Mouse (Mus musculus) c-Kit-positive CD71-positive TER-119-positive erythroid progenitor cells, embryonic 14.5 days (primary cell): ENCODE measurements at regions not wholly inside any gene's neighbourhood (a gene's known extent, or its start where the extent isn't known, plus 50 kb on each side); places are given as distances from the start of the nearest gene placed in this dataset.

Source experiments
- DNase-seq: peaks from one replicate; pipeline ENCODE4 v3.0.0-alpha.2; 2013; ENCODE audit warnings: low spot score

DNA sequence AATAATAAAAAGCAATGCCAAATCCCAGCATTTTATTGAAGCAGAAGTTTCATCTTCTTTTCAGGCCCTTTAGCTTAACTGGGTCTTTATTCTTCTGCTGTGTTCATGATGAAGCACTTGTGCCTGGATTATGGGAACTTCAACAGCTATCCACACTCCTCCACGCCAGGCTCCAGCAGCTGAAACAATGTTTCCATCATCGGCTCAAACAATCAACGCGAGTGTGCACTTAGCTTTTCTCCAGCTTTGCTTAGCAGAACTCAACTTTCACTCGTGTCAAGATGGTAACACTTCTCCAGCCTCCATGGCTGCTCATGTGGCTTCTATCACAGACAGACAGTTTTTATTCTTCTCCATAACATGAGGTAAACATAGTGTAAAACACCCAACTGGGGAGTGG is 143.8 kb upstream of the Mdm1 start:
- no peak for DNase-seq

- DNase-seq, result no peak
Observed at GRCm38 (mm10) chr10:118000591-118000990, 141.0 kb upstream of the Mdm1 start.

- no peak for DNase-seq
Observed at GRCm38 (mm10) chr10:118001501-118001900, 140.1 kb upstream of the Mdm1 start.

DNA sequence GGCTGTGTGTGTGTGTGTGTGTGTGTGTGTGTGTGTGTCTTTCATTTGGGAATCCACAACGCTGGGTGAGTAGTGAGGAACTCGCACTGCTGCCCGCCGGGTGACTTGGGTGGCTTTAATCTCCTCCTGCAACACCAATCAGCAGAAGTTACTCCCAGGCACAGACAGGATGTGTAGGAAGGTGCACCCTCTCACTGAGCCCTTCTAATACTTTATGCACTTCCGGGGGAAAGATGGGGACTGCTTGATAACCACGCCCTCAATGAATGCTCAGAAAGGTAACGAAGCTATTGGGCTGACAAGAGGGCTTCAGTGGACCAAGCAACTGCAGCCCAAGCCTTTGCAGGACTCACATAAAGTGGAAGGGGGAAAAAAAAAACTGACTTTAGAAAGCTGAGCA is 139.6 kb upstream of the Mdm1 start:
- DNase-seq, result no peak

DNA sequence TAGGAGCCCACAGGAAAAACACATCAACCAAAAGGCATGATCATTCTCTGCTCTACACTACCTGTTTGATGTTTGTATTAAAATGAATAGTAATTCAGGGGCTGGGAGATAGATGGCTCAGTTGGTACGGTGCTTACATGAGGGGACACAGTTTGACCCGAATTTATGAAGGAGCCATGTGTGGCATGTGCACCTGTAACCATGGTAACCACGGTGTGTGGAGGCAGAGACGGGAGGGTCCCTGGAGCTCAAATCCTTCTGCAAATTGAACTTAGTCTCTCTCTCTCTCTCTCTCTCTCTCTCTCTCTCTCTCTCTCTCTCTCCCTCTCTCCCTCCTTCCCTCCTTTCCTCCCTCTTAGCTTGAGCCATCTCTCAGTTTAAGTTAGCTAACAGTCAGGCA is 139.1 kb upstream of the Mdm1 start:
- no peak for DNase-seq

DNA sequence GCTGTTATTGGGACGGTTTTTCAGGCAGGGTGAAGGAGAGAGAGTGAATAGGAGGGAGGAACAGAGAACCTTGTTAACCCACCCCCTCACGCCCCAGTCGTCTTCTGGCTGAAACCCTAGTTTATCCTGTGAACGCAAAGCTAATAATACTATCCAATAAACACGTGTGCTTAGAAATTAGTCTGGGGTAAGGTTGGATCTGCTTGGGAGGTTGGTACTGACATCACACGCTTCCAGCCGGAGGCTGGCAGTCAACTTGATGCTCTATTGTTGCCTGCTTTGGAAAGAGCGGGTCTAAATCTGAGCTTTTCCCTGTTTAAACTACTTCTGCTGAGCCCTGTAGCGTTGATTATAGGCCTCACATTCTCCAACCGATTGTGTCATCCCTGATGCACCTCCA is 138.4 kb upstream of the Mdm1 start:
- DNase-seq, result no peak

DNA sequence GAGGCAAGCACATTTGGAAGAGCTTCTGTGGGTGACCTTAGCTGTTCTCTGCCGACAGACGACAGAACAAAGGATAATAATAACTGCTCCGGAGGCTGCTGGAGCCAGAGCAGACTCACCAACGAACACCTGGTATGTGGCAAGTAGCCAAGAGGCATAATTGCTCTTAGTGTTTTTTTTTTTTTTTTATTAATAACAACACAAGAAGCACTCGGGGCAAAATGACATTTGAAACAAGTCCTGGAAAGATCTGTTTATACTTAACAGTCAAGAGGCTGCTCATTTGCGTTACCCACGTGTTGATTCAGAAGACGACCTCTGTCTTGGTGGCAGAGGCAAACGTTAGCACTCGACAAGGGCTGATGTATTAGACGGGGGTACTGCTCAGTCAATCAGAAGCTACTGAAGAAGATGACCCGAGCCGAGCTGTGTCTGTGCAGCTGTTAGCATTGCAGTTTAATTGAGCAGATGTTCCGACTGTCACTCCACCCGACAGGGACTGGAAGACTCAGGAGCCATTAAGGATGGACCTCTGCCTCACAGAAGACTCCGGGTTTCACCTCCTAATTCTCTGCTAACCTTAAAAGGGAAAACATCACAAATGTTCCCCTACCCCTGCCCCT is 137.8 kb upstream of the Mdm1 start:
- DNase-seq, result no peak

GRCm38 (mm10) chr10:118004362-118004958 is 137.2 kb upstream of the Mdm1 start:
- DNase-seq, result no peak

DNA sequence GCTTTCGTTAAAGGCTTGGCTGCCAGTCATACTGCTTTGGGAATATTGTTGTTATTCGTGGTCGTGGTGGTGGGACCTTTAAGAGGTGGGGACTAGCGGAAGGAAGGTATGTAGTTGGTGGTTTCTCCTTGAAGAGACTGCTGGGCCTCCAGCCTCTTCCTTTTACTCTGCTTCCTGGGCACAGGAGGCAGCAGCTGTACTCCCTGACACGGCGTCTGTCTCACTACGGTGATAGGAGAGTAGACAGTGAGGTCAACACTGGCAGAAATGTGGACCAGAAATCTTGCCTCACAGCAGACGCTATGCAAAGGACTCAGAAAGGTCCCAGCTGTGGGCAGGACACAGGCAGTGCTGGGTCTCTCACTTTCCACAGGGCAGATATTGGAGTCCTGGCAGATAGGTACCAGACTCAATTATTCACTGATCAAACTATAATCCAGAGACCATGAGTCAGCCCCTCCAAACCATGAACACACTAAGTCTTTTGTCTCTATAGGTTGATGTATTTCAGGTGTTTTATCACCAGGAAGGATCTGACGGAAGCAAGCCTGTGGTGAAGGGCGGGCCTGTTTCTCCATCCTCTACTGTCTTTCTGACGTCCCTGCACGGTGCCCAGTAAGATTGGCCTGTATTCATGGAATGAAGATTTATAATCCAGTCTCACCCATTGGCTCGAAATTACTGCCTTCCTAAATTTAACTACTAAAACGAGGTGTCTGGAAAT is 134.6 kb upstream of the Mdm1 start:
- DNase-seq, result no peak

DNA sequence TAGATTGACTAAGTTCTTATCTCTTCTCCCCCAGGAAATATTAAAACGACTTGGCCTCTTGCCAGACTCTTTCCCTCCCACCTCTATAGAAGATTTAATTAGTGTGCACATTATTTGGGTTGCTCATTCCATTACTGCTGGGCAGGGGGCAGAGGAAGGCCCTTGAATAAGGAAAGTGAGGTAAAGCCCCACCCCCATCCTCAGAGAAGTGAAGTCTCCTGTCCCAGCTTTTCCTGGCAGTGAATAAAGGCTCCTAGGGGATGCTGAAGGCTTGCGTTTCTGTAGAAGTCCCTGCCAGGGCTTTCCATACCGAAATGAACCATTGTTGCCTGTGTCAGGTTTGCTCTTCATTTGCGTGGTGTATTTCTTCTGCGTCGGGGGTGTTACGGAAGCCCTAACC is 133.8 kb upstream of the Mdm1 start:
- DNase-seq, result no peak

DNA sequence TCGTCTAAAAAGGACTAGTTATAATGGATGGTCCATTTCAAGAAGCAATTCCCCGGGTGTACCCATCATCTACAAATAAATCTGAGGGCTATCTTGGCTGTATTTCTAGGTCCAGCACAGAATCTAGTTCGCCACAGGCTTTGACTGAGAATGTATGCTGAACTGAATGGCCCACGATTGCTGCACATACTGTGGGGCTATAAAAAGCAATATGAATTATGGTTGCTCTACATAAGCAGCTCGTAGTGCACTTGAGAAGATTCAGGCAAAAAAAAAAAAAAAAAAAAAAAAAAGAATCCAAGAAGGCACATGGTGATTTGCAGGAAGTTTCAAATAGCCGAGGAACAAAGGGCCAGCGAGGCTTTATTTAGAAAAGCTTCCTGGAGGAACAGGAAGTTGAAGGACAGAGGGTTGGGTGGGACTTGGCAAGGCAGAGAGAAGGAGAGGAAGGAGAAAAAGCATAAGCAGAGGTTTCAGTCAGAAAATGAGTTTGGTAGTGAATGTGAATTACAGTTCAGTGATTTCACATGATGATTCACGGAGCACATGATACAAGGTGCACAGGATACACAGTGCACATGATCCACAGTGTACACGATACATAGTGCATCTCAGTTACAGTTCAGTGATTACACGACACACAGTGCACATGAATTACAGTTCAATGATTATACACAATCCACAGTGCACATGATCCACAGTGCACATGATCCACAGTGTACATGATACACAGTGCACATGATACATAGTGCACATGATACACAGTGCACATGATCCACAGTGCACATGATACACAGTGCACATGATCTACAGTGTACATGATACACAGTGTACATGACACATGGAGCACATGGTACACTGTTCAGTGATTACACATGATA is 129.7 kb upstream of the Mdm1 start:
- no peak for DNase-seq

DNA sequence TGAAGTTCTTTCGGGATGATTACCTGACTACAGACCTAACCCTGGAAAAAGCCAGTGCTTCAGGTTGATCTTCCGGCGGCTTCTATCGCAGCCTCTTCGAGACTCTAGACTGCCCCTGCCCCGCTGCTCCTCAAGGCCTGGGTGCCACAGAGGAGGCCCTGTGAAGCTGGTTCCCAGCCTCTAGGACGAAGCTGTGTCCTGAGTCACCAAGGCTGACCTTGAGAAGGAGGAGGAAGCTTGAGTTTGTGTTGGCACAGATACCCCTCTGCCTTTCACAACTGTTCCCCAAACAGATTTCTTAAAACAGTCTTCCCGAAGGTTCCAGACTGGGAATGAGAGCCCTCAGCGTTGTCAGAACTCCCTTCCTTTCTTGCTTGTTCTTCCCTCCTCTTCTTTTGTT is 112.8 kb upstream of the Mdm1 start:
- DNase-seq, result no peak

- no peak for DNase-seq
Observed at GRCm38 (mm10) chr10:118034401-118034800, 107.2 kb upstream of the Mdm1 start.

DNA sequence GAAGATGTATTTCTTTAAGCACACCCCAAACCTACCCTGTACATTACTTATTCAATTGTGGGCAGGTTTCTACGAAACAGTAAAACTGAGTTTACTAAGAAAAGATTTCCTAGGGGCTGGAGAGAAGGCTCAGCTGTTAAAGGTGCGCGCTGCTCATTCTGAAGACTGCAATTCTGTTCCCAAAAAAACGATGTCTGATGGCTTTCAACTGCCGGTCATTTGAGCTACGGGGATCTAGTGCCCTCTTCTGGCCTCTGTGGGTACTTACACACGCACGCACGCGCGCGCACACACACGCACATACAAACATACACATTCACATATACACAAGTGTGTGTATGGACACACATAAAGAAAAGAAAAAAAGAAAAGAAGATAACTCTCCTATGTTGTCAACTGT is 106.6 kb upstream of the Mdm1 start:
- no peak for DNase-seq

DNA sequence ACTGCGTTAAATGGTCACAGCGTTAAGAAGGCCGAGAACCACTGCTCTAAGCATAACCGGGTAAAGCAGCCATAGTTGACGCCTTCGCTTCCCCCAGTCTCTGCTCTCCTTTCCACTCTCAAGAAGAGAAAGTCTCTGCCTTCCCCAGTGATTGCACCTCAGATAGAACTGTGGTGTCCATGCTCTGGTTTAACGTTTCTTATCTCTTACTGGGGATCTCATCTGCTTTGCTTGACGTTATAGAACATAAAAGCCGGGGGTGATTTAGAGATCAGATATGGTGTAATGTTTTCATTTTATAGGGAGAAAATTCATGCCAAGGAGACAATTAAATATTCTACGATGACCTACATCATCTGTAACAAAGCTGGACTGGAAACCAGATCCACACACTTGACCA is 103.1 kb upstream of the Mdm1 start:
- DNase-seq, result no peak

DNA sequence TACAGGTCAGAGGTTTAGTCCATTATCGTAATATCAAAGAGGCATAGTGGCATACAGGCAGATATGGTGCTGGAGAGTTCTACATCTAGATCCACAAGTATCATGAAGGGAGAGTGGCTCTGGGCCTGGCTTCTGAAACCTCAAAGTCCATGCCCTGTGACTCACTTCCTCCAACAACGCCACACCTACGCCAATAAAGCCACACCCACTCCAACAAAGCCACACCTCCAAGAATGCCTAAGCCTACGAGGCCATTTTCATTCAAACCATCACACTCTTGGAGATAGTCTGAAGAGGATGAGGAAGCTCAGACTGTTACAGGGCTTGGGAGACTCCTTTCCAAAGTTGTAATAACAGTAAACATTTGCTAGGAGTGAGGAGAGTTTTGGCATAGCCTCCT is 102.6 kb upstream of the Mdm1 start:
- DNase-seq, result no peak

- no peak for DNase-seq
Observed at GRCm38 (mm10) chr10:118041068-118041467, 100.5 kb upstream of the Mdm1 start.

DNA sequence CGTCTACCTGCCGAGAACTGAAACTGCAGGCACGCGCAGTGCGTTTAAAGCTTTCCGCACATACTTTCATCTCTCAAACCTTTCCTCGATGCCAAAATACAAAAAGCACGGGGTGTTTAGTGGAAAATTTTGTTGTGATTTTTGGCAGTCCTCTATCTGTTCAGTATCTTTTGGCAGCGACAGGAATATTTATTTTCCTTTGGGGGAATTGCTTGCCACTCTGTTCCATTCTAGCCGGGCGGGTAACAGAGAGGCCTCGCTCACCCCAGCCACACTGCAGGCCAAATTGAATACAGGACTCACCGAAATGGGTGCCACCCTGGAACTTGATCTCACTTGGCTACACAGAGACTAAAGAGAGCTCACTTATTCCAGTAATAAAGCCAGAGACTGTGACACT is 97.8 kb upstream of the Mdm1 start:
- DNase-seq, result no peak

- no peak for DNase-seq
Observed at GRCm38 (mm10) chr10:118044840-118045239, 96.8 kb upstream of the Mdm1 start.

GRCm38 (mm10) chr10:118045427-118045826 is 96.2 kb upstream of the Mdm1 start:
- no peak for DNase-seq

DNA sequence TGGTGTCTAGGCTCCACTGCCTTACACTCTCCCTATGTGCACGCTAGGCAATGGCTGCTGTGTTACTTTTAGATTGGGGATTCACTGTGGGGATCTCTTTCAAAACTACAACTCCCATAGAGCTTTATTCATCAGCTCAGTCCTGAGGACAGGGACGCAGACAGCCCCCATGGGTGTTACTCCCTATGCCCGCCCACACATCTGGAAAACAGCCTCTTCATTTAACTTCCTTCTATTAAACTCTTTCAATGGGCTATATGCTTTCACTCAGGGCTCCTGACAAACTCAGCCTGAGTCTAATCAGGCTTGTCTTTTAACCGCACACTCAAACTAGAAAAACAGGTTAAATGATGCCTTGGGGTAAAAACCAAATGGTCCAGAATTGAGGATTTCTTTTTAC is 95.3 kb upstream of the Mdm1 start:
- no peak for DNase-seq

DNA sequence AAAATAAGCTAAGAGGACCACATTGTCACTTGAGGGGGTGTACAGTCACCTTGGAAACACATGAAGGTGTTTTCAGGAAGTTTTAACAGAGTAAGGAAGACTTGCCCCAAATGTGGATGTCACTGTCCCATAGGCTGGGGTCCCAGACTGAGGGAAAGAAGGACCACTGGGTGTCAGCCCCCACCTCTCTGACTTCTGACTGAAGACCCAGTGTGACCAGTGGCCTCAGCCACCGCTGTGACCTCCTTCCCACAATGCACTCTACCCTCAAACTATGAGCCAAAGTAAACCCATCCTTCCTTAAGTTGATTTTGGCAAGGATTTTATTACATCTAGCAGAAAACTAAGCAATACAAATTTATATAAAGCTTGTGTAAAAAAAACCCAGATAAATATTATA is 94.8 kb upstream of the Mdm1 start:
- DNase-seq, result no peak

DNA sequence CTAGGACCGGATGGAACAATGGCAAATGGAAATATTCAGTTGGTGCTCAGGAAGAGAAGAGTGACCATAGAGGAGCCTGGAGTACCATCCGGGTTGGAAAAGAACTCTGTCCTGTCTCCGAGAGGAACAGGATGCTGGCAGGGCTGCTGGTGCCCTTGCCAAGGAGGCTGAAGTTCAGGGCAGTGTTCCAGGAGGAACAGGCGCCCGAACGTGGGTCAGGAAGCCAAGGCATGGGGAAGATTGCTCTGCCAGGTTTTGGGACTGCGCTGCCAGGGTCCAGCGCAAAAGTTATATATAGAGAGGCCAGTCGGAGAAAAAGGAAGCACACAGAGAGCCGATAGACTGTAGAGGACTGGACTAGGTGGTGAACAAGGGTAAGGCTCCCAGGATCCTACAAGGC is 92.3 kb upstream of the Mdm1 start:
- DNase-seq, result no peak
